Mouse (Mus musculus): ENCODE results near the gene Gm3646. TPM values are rescaled to one million over a fixed set of nuclear protein-coding genes. Genes with fewer than 3 reads are reported as not detected.

The Gm3646 gene
- total RNA-seq, 2 experiments from 2014 or later, result not detected

Other genes with a start within 250 kb of the Gm3646 start
- gene Rnf149, start 227.9 kb downstream of the Gm3646 start, total RNA-seq (2014; fragmentation: Nextera tagmentation), result 16.0 and 19.3 TPM in 2 replicates
- gene Rnf149, start 227.9 kb downstream of the Gm3646 start, total RNA-seq (2017), result 20.9 and 28.0 TPM in 2 replicates
- gene Creg2, start 153.9 kb downstream of the Gm3646 start, total RNA-seq (2014; fragmentation: Nextera tagmentation), result not detected in 2 replicates
- gene Creg2, start 153.9 kb downstream of the Gm3646 start, total RNA-seq (2017), result not detected in 2 replicates
- gene Rfx8, start 84.3 kb downstream of the Gm3646 start, total RNA-seq (2014; fragmentation: Nextera tagmentation), result not detected in 2 replicates
- 0.65 TPM in 1 of 2 replicates, not detected in the other for gene Rfx8, start 84.3 kb downstream of the Gm3646 start, total RNA-seq (2017)
- 20.4 and 29.0 TPM in 2 replicates for gene Map4k4, start 95.6 kb upstream of the Gm3646 start, total RNA-seq (2014; fragmentation: Nextera tagmentation)
- gene Map4k4, start 95.6 kb upstream of the Gm3646 start, total RNA-seq (2017), result 29.6 and 49.0 TPM in 2 replicates

Data from megakaryocyte-erythroid progenitor cell, adult 5-6 weeks (primary cell).